Mouse (Mus musculus): ENCODE results near the gene Gnao1. TPM values are rescaled to one million over a fixed set of nuclear protein-coding genes. Genes with fewer than 3 reads are reported as not detected.

Gene Gnao1
- total and polyA plus RNA-seq, 3 experiments: 1.1 to 13.5 (median 3.5) TPM

DNA sequence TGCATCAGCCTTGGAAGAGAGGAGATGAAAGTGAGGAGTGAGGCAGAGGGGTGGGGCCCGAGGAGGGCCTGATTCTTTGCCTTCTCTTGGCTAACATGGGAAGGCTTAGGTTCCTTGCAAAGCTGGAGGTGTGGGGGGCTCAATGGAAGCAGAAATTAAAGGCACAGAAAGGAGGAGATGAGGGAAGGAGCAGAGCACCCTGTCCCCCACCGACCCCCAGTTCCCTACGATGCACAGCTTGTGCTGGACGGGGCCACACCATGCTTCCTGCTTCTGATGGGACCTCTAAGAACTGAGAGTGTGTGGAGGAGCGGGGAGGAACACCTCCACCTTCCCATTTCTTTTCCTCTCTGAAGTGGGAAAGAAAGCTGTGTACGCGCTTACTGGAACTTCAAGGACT is 11.6 kb downstream of the Gnao1 start:
- Histone ChIP-seq H3K27me3 (replicated peaks) (no peaks in the 10 kb centered on the region), H3K9ac (ENCODE audit: insufficient read depth, low read depth) (no peak overlapping the region), H3K9me3 (replicated peaks; ENCODE audit: low read length) (no peaks in the 10 kb centered on the region), H3K36me3 (replicated peaks in 1 of 2; ENCODE audit: control insufficient read depth in 1 of 2, insufficient read depth in 1 of 2, low read length in 1 of 2) (peaks cover 0 to 39% of the 10 kb centered on the region in 2 experiments), H3K4me1 (ENCODE audit: control insufficient read depth in 1 of 2, insufficient read depth in 2 of 2) (peaks cover 0 to 4% of the 10 kb centered on the region in 2 experiments; a peak in 1 of 4 replicates), H3K79me2 (replicated peaks; ENCODE audit: control insufficient read depth, extremely low read depth, insufficient read depth, poor library complexity, severe bottlenecking) (no peaks in the 10 kb centered on the region), H3K4me2 (ENCODE audit: insufficient read depth, low read depth, poor library complexity, severe bottlenecking) (no peak overlapping the region), H3K27ac (ENCODE audit: insufficient read depth, low read depth) (no peak overlapping the region), H3K4me3 (replicated peaks in 1 of 3; ENCODE audit: low read depth in 2 of 3, low read length in 2 of 3, poor library complexity in 1 of 3) (no peak overlapping the region)
- no peak for DNase-seq (ENCODE audit: extremely low read depth)
- no peak for TF ChIP-seq MXI1 (IDR thresholded peaks at IDR 0.05; ENCODE audit: low read depth, low read length)
- no peak for TF ChIP-seq UBTF (IDR thresholded peaks at IDR 0.05; ENCODE audit: low read depth, low read length)
- no peak for TF ChIP-seq KAT2A (IDR thresholded peaks at IDR 0.05; ENCODE audit: insufficient replicate concordance, low read length)
- no peak for TF ChIP-seq POLR2AphosphoS2 (IDR thresholded peaks at IDR 0.05; ENCODE audit: low read depth, low read length)
- TF ChIP-seq IRF4 (IDR thresholded peaks at IDR 0.05; ENCODE audit: low read depth, low read length): no peak
- TF ChIP-seq RCOR1 (conservative IDR thresholded peaks at IDR 0.05; ENCODE audit: low read depth, low read length): no peak
- dilution Hi-C loops (cut with MboI; ENCODE audit: extremely low pct_ligation_motif_present, extremely low pct_unique_long_range_greater_than_20kb, low sequenced_read_pairs): no loop called here
- in situ Hi-C loops (cut with MboI; ENCODE audit: low pct_ligation_motif_present, low pct_unique_long_range_greater_than_20kb, low sequenced_read_pairs): no loop called here

- Histone ChIP-seq H3K27ac (ENCODE audit: insufficient read depth, low read depth) (no peak overlapping the region), H3K36me3 (replicated peaks in 1 of 2; ENCODE audit: control insufficient read depth in 1 of 2, insufficient read depth in 1 of 2, low read length in 1 of 2) (peaks cover 0 to 21% of the 10 kb centered on the region in 2 experiments), H3K9ac (ENCODE audit: insufficient read depth, low read depth) (no peak overlapping the region), H3K4me3 (replicated peaks in 1 of 3; ENCODE audit: low read depth in 2 of 3, low read length in 2 of 3, poor library complexity in 1 of 3) (no peak overlapping the region), H3K27me3 (replicated peaks) (no peaks in the 10 kb centered on the region), H3K79me2 (replicated peaks; ENCODE audit: control insufficient read depth, extremely low read depth, insufficient read depth, poor library complexity, severe bottlenecking) (no peaks in the 10 kb centered on the region), H3K9me3 (replicated peaks; ENCODE audit: low read length) (peaks cover 4% of the 10 kb centered on the region), H3K4me1 (ENCODE audit: control insufficient read depth in 1 of 2, insufficient read depth in 2 of 2) (peaks cover 0 to 4% of the 10 kb centered on the region in 2 experiments; a peak in 1 of 4 replicates), H3K4me2 (ENCODE audit: insufficient read depth, low read depth, poor library complexity, severe bottlenecking) (no peak overlapping the region)
- TF ChIP-seq ZKSCAN1 (IDR thresholded peaks at IDR 0.05; ENCODE audit: borderline replicate concordance, low read depth, low read length) (no peak), TBP (conservative IDR thresholded peaks at IDR 0.05; ENCODE audit: low read depth, low read length) (no peak), JUND (conservative IDR thresholded peaks at IDR 0.05; ENCODE audit: low read depth, low read length) (no peak), HCFC1 (IDR thresholded peaks at IDR 0.05; ENCODE audit: low read depth, low read length) (no peak), MAFK (IDR thresholded peaks at IDR 0.05; ENCODE audit: insufficient replicate concordance, low read length) (no peak)
- dilution Hi-C loops (cut with MboI; ENCODE audit: extremely low pct_ligation_motif_present, extremely low pct_unique_long_range_greater_than_20kb, low sequenced_read_pairs) (no loop called here), in situ Hi-C loops (cut with MboI; ENCODE audit: low pct_ligation_motif_present, low pct_unique_long_range_greater_than_20kb, low sequenced_read_pairs) (no loop called here)
- no peak for DNase-seq (ENCODE audit: extremely low read depth)
Measured at GRCm38 (mm10) chr8:93825317-93825716, 15.6 kb downstream of the Gnao1 start.

- H3K4me1 ChIP-seq (ENCODE audit: control insufficient read depth in 1 of 2, insufficient read depth in 2 of 2): peaks cover 7 to 19% of the 10 kb centered on the region in 2 experiments; a peak in 2 of 4 replicates
- no peak overlapping the region for H3K4me3 ChIP-seq (replicated peaks in 1 of 3; ENCODE audit: low read depth in 2 of 3, low read length in 2 of 3, poor library complexity in 1 of 3)
- H3K4me2 ChIP-seq (ENCODE audit: insufficient read depth, low read depth, poor library complexity, severe bottlenecking): no peak overlapping the region
- H3K79me2 ChIP-seq (replicated peaks; ENCODE audit: control insufficient read depth, extremely low read depth, insufficient read depth, poor library complexity, severe bottlenecking): no peaks in the 10 kb centered on the region
- dilution Hi-C loops (cut with MboI; ENCODE audit: extremely low pct_ligation_motif_present, extremely low pct_unique_long_range_greater_than_20kb, low sequenced_read_pairs) (no loop called here), in situ Hi-C loops (cut with MboI; ENCODE audit: low pct_ligation_motif_present, low pct_unique_long_range_greater_than_20kb, low sequenced_read_pairs) (no loop called here)
- H3K9me3 ChIP-seq (replicated peaks; ENCODE audit: low read length): peaks cover 4% of the 10 kb centered on the region
- peaks cover 0 to 18% of the 10 kb centered on the region in 2 experiments for H3K36me3 ChIP-seq (replicated peaks in 1 of 2; ENCODE audit: control insufficient read depth in 1 of 2, insufficient read depth in 1 of 2, low read length in 1 of 2)
- H3K27ac ChIP-seq (ENCODE audit: insufficient read depth, low read depth): no peak overlapping the region
- no peak for DNase-seq (ENCODE audit: extremely low read depth)
- no peaks in the 10 kb centered on the region for H3K27me3 ChIP-seq (replicated peaks)
- no peak overlapping the region for H3K9ac ChIP-seq (ENCODE audit: insufficient read depth, low read depth)
- TF ChIP-seq CHD1 (IDR thresholded peaks at IDR 0.05; ENCODE audit: low read depth, low read length): no peak
- no peak for TF ChIP-seq UBTF (IDR thresholded peaks at IDR 0.05; ENCODE audit: low read depth, low read length)
- no peak for TF ChIP-seq ZMIZ1 (IDR thresholded peaks at IDR 0.05; ENCODE audit: low read depth, low read length)
- no peak for TF ChIP-seq ZKSCAN1 (IDR thresholded peaks at IDR 0.05; ENCODE audit: borderline replicate concordance, low read depth, low read length)
- no peak for TF ChIP-seq RAD21 (IDR thresholded peaks at IDR 0.05; ENCODE audit: low read depth, low read length)
- TF ChIP-seq TCF12 (IDR thresholded peaks at IDR 0.05; ENCODE audit: low read depth, low read length): no peak
- no peak for TF ChIP-seq POLR2A (IDR thresholded peaks at IDR 0.05; ENCODE audit: low read depth, low read length)
- no peak for TF ChIP-seq JUN (IDR thresholded peaks at IDR 0.05; ENCODE audit: insufficient read depth, low read depth, low read length)
- no peak for TF ChIP-seq MEF2A (IDR thresholded peaks at IDR 0.05; ENCODE audit: borderline replicate concordance, low read depth, low read length)
- no peak for TF ChIP-seq SMC3 (IDR thresholded peaks at IDR 0.05; ENCODE audit: low read depth, low read length)
- TF ChIP-seq ELF1 (IDR thresholded peaks at IDR 0.05; ENCODE audit: low read depth, low read length): no peak
- TF ChIP-seq RCOR1 (conservative IDR thresholded peaks at IDR 0.05; ENCODE audit: low read depth, low read length): no peak
- no peak for TF ChIP-seq POLR2AphosphoS2 (IDR thresholded peaks at IDR 0.05; ENCODE audit: low read depth, low read length)
- no peak for TF ChIP-seq SIN3A (IDR thresholded peaks at IDR 0.05; ENCODE audit: low read length)
- TF ChIP-seq ZNF384 (IDR thresholded peaks at IDR 0.05; ENCODE audit: low read depth, low read length): no peak
Measured at GRCm38 (mm10) chr8:93830626-93831025, 20.9 kb downstream of the Gnao1 start.

All from CH12.LX (cell line).